ENCODE assay signal across 9 mouse cellular contexts in genomic region chr19:5877618-5878361, GRCm38 (mm10). TPM values are rescaled to one million over a fixed set of nuclear protein-coding genes. Genes with fewer than 3 reads are reported as not detected.
DNase-seq lines count a peak whose midpoint lies in the region; ATAC-seq and TF ChIP-seq lines count a peak whose summit lies in the region.
"Had no signal": no experiment of that assay in that cellular context is flagged by ENCODE, and none has a peak within 500 bp of the region (broad histone marks: within the 10 kb centered on the region; RNA-seq: fewer than 3 reads in every experiment).

Slc25a45 (plus strand) TSS chr19:5877808.

- H3K4me2 ChIP-seq in heart, embryonic 11.5 days: peak within 1 kb of the TSS; percentile 18; the same call in 1 of the 2 replicates
- H3K4me2 ChIP-seq in kidney, postnatal 0 days (ENCODE audit: low read length): peak within 1 kb of the TSS; percentile 37
- peak within 1 kb of the TSS; percentile 36 for H3K4me2 ChIP-seq in stomach, embryonic 15.5 days

- peak within 1 kb of the TSS; percentile 50 for H3K9ac ChIP-seq in heart, embryonic 11.5 days (ENCODE audit: low read depth, low read length)
- peak within 1 kb of the TSS; percentile 54 for H3K9ac ChIP-seq in kidney, postnatal 0 days (ENCODE audit: low read depth, low read length)
- H3K9ac ChIP-seq in liver, adult 2 months (ENCODE audit: low read depth, low read length): peak within 1 kb of the TSS; percentile 72
- H3K9ac ChIP-seq in stomach, embryonic 15.5 days: no peak within 1 kb of the TSS

- WGBS in heart, embryonic 11.5 days (ENCODE audit: insufficient replicate concordance): 41% methylated on average over 15 of the region's 15 CpGs
- 33% methylated on average over 15 of the region's 15 CpGs for WGBS in kidney, postnatal 0 days
- 40% methylated on average over 15 of the region's 15 CpGs for WGBS in liver, adult 2 months
- WGBS in stomach, embryonic 15.5 days: 43% methylated on average over 15 of the region's 15 CpGs

- H3K79me2 ChIP-seq in liver, adult 2 months (ENCODE audit: control insufficient read depth, insufficient read depth, low read length): peaks cover 12% of the 10 kb centered on the region; the same call in 1 of the 2 replicates

- peaks cover 55% of the 10 kb centered on the region for H3K4me1 ChIP-seq in bone marrow macrophage, adult 2 months (ENCODE audit: control insufficient read depth, insufficient read depth, low read length)
- peaks cover 17% of the 10 kb centered on the region for H3K4me1 ChIP-seq in heart, embryonic 11.5 days (ENCODE audit: control insufficient read depth, insufficient read depth, low read length)
- peaks cover 24% of the 10 kb centered on the region for H3K4me1 ChIP-seq in kidney, postnatal 0 days (replicated peaks; ENCODE audit: insufficient read depth, low read length)
- peaks cover 42% of the 10 kb centered on the region for H3K4me1 ChIP-seq in liver, adult 2 months (ENCODE audit: control insufficient read depth, insufficient read depth, low read length)
- H3K4me1 ChIP-seq in stomach, embryonic 15.5 days: peaks cover 30% of the 10 kb centered on the region

- H3K27me3 ChIP-seq in heart, embryonic 11.5 days (ENCODE audit: control insufficient read depth, insufficient read depth, low read length): no peaks in the 10 kb centered on the region
- no peaks in the 10 kb centered on the region for H3K27me3 ChIP-seq in kidney, postnatal 0 days (ENCODE audit: insufficient read depth, low read length)
- no peaks in the 10 kb centered on the region for H3K27me3 ChIP-seq in liver, adult 2 months (ENCODE audit: control insufficient read depth, insufficient read depth, low read length)
- H3K27me3 ChIP-seq in stomach, embryonic 15.5 days (replicated peaks): no peaks in the 10 kb centered on the region

- peak; percentile 88 for DNase-seq in CD4-positive helper T cell, adult 2 months (ENCODE audit: low read depth, low spot score)
- DNase-seq in kidney, postnatal 0 days (ENCODE audit: low spot score): peak; percentile 91
- DNase-seq in liver, adult 2 months (ENCODE audit: extremely low read depth, low read depth, low spot score): peak; percentile 34
- DNase-seq in naive thymus-derived CD4-positive, alpha-beta T cell, adult 2 months (ENCODE audit: low read depth): peak; percentile 86

- peak within 1 kb of the TSS; percentile 98 for H3K27ac ChIP-seq in bone marrow macrophage, adult 2 months (ENCODE audit: insufficient read depth, low read depth, low read length)
- peak within 1 kb of the TSS; percentile 51; the same call in 1 of the 2 replicates for H3K27ac ChIP-seq in heart, embryonic 11.5 days (ENCODE audit: low read depth, low read length)
- H3K27ac ChIP-seq in kidney, postnatal 0 days: peak within 1 kb of the TSS; percentile 92
- peak within 1 kb of the TSS; percentile 85 for H3K27ac ChIP-seq in liver, adult 2 months (replicated peaks; ENCODE audit: insufficient read depth, low read depth, low read length)
- H3K27ac ChIP-seq in stomach, embryonic 15.5 days: peak within 1 kb of the TSS; percentile 82

- peak; percentile 64; the same call in 1 of the 2 replicates for TF ChIP-seq CTCF in bone marrow macrophage, adult 2 months (IDR thresholded peaks at IDR 0.05; ENCODE audit: low read depth, low read length)
- peak; percentile 84 for TF ChIP-seq CTCF in kidney, postnatal 0 days (IDR thresholded peaks at IDR 0.05; ENCODE audit: low read depth)
- peak; percentile 90 for TF ChIP-seq CTCF in liver, adult 2 months (IDR thresholded peaks at IDR 0.05; ENCODE audit: low read depth, low read length)

- peak within 1 kb of the TSS; percentile 64 for H3K4me3 ChIP-seq in bone marrow macrophage, adult 2 months (ENCODE audit: insufficient read depth, low read length)
- no peak within 1 kb of the TSS for H3K4me3 ChIP-seq in heart, embryonic 11.5 days (ENCODE audit: low read depth, low read length)
- H3K4me3 ChIP-seq in kidney, postnatal 0 days (replicated peaks; ENCODE audit: low read depth, low read length): 0 out of 2 replicates have a peak within 1 kb of the TSS, but pooled peaks have one; percentile 3
- peak within 1 kb of the TSS; percentile 53 for H3K4me3 ChIP-seq in liver, adult 2 months (ENCODE audit: insufficient read depth, low read depth, low read length)
- H3K4me3 ChIP-seq in stomach, embryonic 15.5 days (replicated peaks): peak within 1 kb of the TSS; percentile 11; the same call in 1 of the 2 replicates
- H3K4me3 ChIP-seq: erythroblast, embryonic 14.5 days had no signal

- no peaks in the 10 kb centered on the region for H3K9me3 ChIP-seq in heart, embryonic 11.5 days (replicated peaks; ENCODE audit: control insufficient read depth, low read length)
- no peaks in the 10 kb centered on the region for H3K9me3 ChIP-seq in kidney, postnatal 0 days (replicated peaks; ENCODE audit: low read length)
- H3K9me3 ChIP-seq in stomach, embryonic 15.5 days: no peaks in the 10 kb centered on the region

- TF ChIP-seq POLR2A in bone marrow macrophage, adult 2 months (IDR thresholded peaks at IDR 0.05; ENCODE audit: borderline replicate concordance, low read depth, low read length): no peak
- no peak for TF ChIP-seq POLR2A in liver, adult 2 months (IDR thresholded peaks at IDR 0.05; ENCODE audit: extremely low read depth, insufficient read depth, low read length)

- no peaks in the 10 kb centered on the region for H3K36me3 ChIP-seq in heart, embryonic 11.5 days (ENCODE audit: control insufficient read depth, insufficient read depth, low read length)
- H3K36me3 ChIP-seq in kidney, postnatal 0 days (ENCODE audit: insufficient read depth, low read length): peaks cover 8% of the 10 kb centered on the region; the same call in 1 of the 2 replicates
- H3K36me3 ChIP-seq in liver, adult 2 months (ENCODE audit: control insufficient read depth, insufficient read depth, low read length): no peaks in the 10 kb centered on the region
- no peaks in the 10 kb centered on the region for H3K36me3 ChIP-seq in stomach, embryonic 15.5 days

- ATAC-seq in erythroblast, adult 5-6 weeks (replicated peaks; ENCODE audit: low FRiP score, poor library complexity, severe bottlenecking): peak; percentile 40; the same call in 1 of the 2 replicates
- no peak for ATAC-seq in heart, embryonic 11.5 days (replicated peaks; ENCODE audit: insufficient number of reproducible peaks, low FRiP score, low TSS enrichment)
- peak; percentile 71 for ATAC-seq in kidney, postnatal 0 days (replicated peaks; ENCODE audit: low FRiP score, low read depth)
- peak; percentile 50; the same call in 1 of the 2 replicates for ATAC-seq in stomach, embryonic 15.5 days (ENCODE audit: insufficient read depth, low FRiP score, low read depth)

RNA-seq across cellular contexts. Expression of gene Slc25a45, which starts in this region (rescaled TPM):
- polyA plus RNA-seq in bone marrow macrophage, adult 2 months (2012; ENCODE audit: insufficient read depth, insufficient read length, missing spikeins): 74.2 and 78.0 TPM in 2 replicates
- 14.0 and 14.6 TPM in 2 replicates for total RNA-seq in erythroblast, adult 5-6 weeks (2015; ENCODE audit: low replicate concordance)
- total RNA-seq in erythroblast, adult 5-6 weeks (2017; ENCODE audit: low replicate concordance): 10.0 and 11.3 TPM in 2 replicates
- 2.1 and 2.3 TPM in 2 replicates for polyA plus RNA-seq in heart, embryonic 11.5 days (2014; fragmentation: Nextera tagmentation; extraction: Ambion mirVana)
- polyA plus RNA-seq in kidney, postnatal 0 days (2015; fragmentation: Nextera tagmentation; extraction: Ambion mirVana): 19.9 and 24.5 TPM in 2 replicates
- total RNA-seq in liver, adult 2 months (2014; rRNA removed): 8.6 and 13.0 TPM in 2 replicates
- 52.8 and 57.7 TPM in 2 replicates for polyA plus RNA-seq in liver, adult 2 months (2012; rRNA removed)
- 5.5 TPM in 2 replicates for polyA plus RNA-seq in stomach, embryonic 15.5 days (2015; fragmentation: Nextera tagmentation; extraction: Ambion mirVana)
- polyA plus RNA-seq: erythroblast, embryonic 14.5 days had no signal

Comparison
In these comparisons a context has a peak if more than half of its experiments do, and no peak if none do; other contexts are left out.
1. DNase-seq: peak in every context shown above with its lines; median percentile 91 in kidney, postnatal 0 days; 88 in CD4-positive helper T cell, adult 2 months; 86 in naive thymus-derived CD4-positive, alpha-beta T cell, adult 2 months; 34 in liver, adult 2 months.